Mouse (Mus musculus): ENCODE data around the gene Shpk. TPM values are rescaled to one million over a fixed set of nuclear protein-coding genes. Genes with fewer than 3 reads are reported as not detected.

The Shpk gene
- polyA plus RNA-seq (2015; fragmentation: Nextera tagmentation; extraction: Ambion mirVana): 3.6 and 4.3 TPM in 2 replicates

DNA sequence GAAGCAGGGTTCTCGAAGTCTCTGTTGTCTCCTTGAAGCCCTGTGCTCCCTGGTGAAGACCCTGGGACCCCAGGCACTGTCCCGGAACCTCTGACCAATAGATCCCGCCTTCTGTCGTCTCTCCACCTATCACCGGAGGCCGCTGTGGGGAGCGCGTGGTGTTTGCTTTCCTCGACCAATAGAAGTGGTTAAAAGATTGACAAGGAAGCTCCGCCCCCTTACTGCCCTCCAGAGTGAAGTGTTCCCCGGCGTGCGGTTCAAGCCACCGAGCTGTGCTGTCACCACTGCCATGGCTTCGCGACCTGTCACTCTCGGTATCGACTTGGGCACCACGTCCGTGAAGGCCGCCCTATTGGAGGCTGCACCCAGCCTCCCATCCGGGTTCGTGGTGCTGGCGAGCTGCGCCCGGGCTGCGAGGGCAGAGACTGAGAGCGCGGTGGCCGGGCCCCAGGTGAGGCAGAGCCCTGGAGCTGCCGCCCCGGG lies at the start of gene Shpk:
Shpk (plus strand) TSS at position 231 of the 483 bp plus-strand sequence.

GRCm38 (mm10) chr11:73159957-73160810 lies 39.1 kb upstream of the Shpk start, which contains the start of gene P2rx5:
Gene P2rx5, plus strand, starts transcription at chr11:73160421.

DNA sequence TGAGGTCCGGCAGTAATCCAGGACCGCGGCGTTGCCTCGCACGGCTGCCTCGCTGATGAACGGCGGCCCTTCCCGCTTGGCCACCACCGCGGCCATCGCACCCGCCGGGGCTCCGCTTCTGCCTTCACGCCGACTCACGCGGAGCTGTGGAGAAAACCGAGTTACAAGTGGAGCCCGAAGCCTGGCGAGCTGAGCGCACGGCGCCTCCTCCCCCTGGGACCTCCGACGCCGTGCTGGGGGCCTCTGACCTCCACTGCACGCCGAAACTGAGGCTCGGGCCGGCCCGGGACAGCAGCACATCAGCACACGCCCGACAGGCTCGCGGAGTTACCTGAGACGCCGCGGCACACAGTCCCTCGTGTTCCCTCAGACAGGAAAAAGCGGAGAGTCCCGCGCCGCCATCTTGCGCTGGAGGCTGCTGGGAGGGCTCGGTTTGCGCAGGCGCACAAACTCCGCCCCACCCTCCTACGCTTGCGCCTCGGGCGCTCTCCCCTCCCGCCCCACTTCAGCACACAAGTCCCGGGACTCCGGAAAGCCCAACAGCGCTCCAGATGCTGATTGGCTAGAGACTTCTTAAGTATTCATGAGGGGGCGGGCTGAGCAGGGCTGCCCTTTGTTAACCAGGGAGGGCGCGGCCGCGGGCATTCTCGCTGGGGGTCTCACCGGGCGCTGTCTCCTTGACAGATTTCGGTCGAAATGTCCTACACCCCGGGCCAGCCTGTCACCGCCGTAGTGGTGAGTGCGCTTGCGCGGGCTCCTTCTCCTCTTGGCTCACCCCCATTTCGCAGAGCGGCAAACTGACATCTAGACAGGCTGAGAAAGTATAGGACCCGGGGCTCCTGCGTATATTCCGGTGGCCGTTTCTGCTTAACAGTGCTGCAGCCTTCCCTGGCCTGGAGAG lies 22.4 kb upstream of the Shpk start, which contains the start of the genes Emc6 and Tax1bp3:
Emc6 (minus strand) TSS at position 430 of the 901 bp plus-strand sequence.
Tax1bp3 (plus strand) TSS at position 476 of the 901 bp plus-strand sequence.

DNA sequence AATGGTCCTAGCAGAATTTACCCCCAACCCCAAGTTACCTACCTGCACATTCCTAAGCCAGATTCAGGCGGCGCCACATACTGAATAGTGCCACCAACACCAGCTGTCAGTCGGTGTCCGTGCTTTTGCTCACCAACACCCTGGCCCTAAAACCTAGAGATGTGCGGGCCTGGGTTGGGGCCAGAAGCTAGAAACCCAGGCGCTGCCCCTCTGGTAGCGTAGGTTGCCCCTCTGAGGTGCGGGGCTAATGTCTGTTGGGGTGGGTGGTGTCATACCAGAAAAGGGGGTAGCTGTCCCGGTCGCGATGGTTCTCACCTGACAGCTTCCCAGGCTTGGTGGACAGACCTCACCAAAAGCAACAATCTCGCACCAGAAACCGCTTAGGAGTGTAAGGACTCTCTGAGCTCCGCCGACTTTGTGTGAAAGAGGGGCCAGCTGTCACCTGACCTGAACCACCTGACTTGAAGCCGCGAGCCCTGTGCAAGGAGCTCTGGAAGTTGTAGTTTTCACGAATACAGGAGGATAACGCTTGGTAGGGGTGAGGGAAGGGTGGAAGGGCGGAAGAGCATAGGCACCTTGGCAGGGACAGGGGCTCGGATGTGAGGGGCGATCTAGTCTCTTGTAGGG lies 544 bp upstream of the Shpk start, which contains the start of gene Ctns:
Ctns (minus strand) TSS at position 440 of the 627 bp plus-strand sequence.

DNA sequence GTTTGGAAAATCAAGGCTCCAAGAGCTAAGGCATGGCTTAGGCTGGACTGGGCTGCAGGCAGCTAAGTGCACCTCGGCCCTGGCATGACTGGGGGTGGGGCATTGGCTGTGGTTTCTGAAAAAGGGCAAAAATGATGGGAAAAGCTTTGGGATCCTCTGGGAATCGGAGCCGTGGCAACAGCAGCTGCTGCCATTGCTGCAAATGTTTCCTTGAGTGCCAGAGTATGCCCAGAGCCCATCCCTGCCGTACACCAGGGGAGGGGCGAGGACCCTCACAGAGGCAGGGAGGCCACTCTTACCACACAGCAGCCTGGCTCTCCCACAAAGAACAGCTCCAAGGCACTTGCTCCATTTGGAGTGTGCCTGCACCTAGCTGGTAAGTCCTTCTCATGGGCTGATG lies 34.7 kb downstream of the Shpk start, which contains the start of gene Trpv1:
Trpv1 (plus strand) TSS at position 301 of the 400 bp plus-strand sequence.

GRCm38 (mm10) chr11:73267267-73267666 lies 68.0 kb downstream of the Shpk start, which contains the start of gene Trpv3:
Gene Trpv3, plus strand, starts transcription at chr11:73267388.

Other genes starting within 250 kb of the Shpk start
- gene Atp2a3, start 238.3 kb upstream of the Shpk start, polyA plus RNA-seq (2015; fragmentation: Nextera tagmentation; extraction: Ambion mirVana): 2.1 and 2.3 TPM in 2 replicates
- gene P2rx1, start 200.4 kb upstream of the Shpk start, polyA plus RNA-seq (2015; fragmentation: Nextera tagmentation; extraction: Ambion mirVana): 0.20 and 0.26 TPM in 2 replicates
- gene Camkk1, start 180.5 kb upstream of the Shpk start, polyA plus RNA-seq (2015; fragmentation: Nextera tagmentation; extraction: Ambion mirVana): 28.1 and 31.8 TPM in 2 replicates
- 5.9 and 6.1 TPM in 2 replicates for gene Ncbp3, start 151.7 kb upstream of the Shpk start, polyA plus RNA-seq (2015; fragmentation: Nextera tagmentation; extraction: Ambion mirVana)
- 0.32 TPM in 2 replicates for gene Itgae, start 108.9 kb upstream of the Shpk start, polyA plus RNA-seq (2015; fragmentation: Nextera tagmentation; extraction: Ambion mirVana)
- 1.5 and 1.6 TPM in 2 replicates for gene Haspin, start 61.2 kb upstream of the Shpk start, polyA plus RNA-seq (2015; fragmentation: Nextera tagmentation; extraction: Ambion mirVana)
- 1.7 and 2.3 TPM in 2 replicates for gene P2rx5, start 39.0 kb upstream of the Shpk start, polyA plus RNA-seq (2015; fragmentation: Nextera tagmentation; extraction: Ambion mirVana)
- gene Emc6, start 22.4 kb upstream of the Shpk start, polyA plus RNA-seq (2015; fragmentation: Nextera tagmentation; extraction: Ambion mirVana): 180 and 197 TPM in 2 replicates
- 91.8 and 99.0 TPM in 2 replicates for gene Tax1bp3, start 22.4 kb upstream of the Shpk start, polyA plus RNA-seq (2015; fragmentation: Nextera tagmentation; extraction: Ambion mirVana)
- 13.8 and 17.1 TPM in 2 replicates for gene Ctns, start 418 bp upstream of the Shpk start, polyA plus RNA-seq (2015; fragmentation: Nextera tagmentation; extraction: Ambion mirVana)
- gene Trpv1, start 34.8 kb downstream of the Shpk start, polyA plus RNA-seq (2015; fragmentation: Nextera tagmentation; extraction: Ambion mirVana): 0.27 and 0.59 TPM in 2 replicates
- 0.35 and 0.36 TPM in 2 replicates for gene Trpv3, start 67.9 kb downstream of the Shpk start, polyA plus RNA-seq (2015; fragmentation: Nextera tagmentation; extraction: Ambion mirVana)
- 10.9 and 13.3 TPM in 2 replicates for gene Aspa, start 130.1 kb downstream of the Shpk start, polyA plus RNA-seq (2015; fragmentation: Nextera tagmentation; extraction: Ambion mirVana)
- gene Gm49340, start 130.3 kb downstream of the Shpk start, polyA plus RNA-seq (2015; fragmentation: Nextera tagmentation; extraction: Ambion mirVana): 0.08 TPM in 1 of 2 replicates, not detected in the other
- gene Spata22, start 130.3 kb downstream of the Shpk start, polyA plus RNA-seq (2015; fragmentation: Nextera tagmentation; extraction: Ambion mirVana): 0.23 and 0.28 TPM in 2 replicates
- 0.08 TPM in 1 of 2 replicates, not detected in the other for gene Olfr20, start 151.3 kb downstream of the Shpk start, polyA plus RNA-seq (2015; fragmentation: Nextera tagmentation; extraction: Ambion mirVana)
- not detected in 2 replicates for gene Olfr376, start 171.8 kb downstream of the Shpk start, polyA plus RNA-seq (2015; fragmentation: Nextera tagmentation; extraction: Ambion mirVana)
- not detected in 2 replicates for gene Olfr1, start 200.2 kb downstream of the Shpk start, polyA plus RNA-seq (2015; fragmentation: Nextera tagmentation; extraction: Ambion mirVana)
- gene Olfr378, start 229.0 kb downstream of the Shpk start, polyA plus RNA-seq (2015; fragmentation: Nextera tagmentation; extraction: Ambion mirVana): not detected in 2 replicates

Data from neural tube, postnatal 0 days (tissue).